Comparison of ENCODE assay signal across 12 mouse cellular contexts in the genomic region with DNA sequence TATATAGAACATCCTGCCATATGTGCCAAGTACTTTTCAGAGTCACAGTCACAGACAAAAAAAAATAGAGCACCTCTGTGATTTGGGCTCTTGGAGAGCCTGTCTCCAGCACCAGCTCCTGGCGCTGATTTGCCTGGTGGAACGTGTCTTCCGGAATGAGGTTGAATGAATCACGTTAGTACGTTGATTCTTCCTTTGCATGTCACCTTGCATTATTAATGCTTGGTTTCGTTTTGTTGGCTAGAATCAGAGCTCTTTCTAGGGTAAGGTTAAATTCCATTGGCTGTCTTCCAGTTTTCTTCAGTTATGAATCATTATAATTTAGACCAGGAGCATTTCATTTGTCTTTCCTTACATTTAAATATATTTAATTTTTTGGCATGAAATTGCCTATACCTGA.
"Had no signal": no experiment of that assay in that cellular context is flagged by ENCODE, and none has a peak within 500 bp of the region (broad histone marks: within the 10 kb centered on the region; RNA-seq: fewer than 3 reads in every experiment).

No protein-coding gene starts in this region.

- H3K4me3 ChIP-seq: limb, embryonic 13.5 days; midbrain, embryonic 13.5 days; neural tube, embryonic 13.5 days had no signal

- H3K9ac ChIP-seq: limb, embryonic 13.5 days; liver, embryonic 14.5 days; midbrain, embryonic 13.5 days; neural tube, embryonic 13.5 days had no signal

- H3K4me1 ChIP-seq: limb, embryonic 13.5 days; midbrain, embryonic 13.5 days; neural tube, embryonic 13.5 days had no signal

- H3K4me2 ChIP-seq: limb, embryonic 13.5 days; midbrain, embryonic 13.5 days; neural tube, embryonic 13.5 days had no signal

- DNase-seq: kidney, postnatal 36 days; layer of hippocampus, adult 9-11 months; layer of hippocampus, postnatal 36 days; lung, adult 18-20 months; right cerebral cortex, adult 18-20 months; right cerebral cortex, postnatal 25 days; thymus, postnatal 4 days had no signal

- H3K36me3 ChIP-seq: limb, embryonic 13.5 days; midbrain, embryonic 13.5 days; neural tube, embryonic 13.5 days had no signal

- ATAC-seq: midbrain, embryonic 13.5 days had no signal

- H3K9me3 ChIP-seq: limb, embryonic 13.5 days; midbrain, embryonic 13.5 days; neural tube, embryonic 13.5 days had no signal

- H3K27me3 ChIP-seq: limb, embryonic 13.5 days; midbrain, embryonic 13.5 days; neural tube, embryonic 13.5 days had no signal

- H3K27ac ChIP-seq: kidney, postnatal 0 days; limb, embryonic 13.5 days; liver, embryonic 14.5 days; midbrain, embryonic 13.5 days; neural tube, embryonic 13.5 days had no signal
